In genomic region chr13:63268776-63269175, GRCm38 (mm10) we compare ENCODE assay signal across 15 mouse cellular contexts.
DNase-seq lines count a peak whose midpoint lies in the region; ATAC-seq and TF ChIP-seq lines count a peak whose summit lies in the region.
"Had no signal": no experiment of that assay in that cellular context is flagged by ENCODE, and none has a peak within 500 bp of the region (broad histone marks: within the 10 kb centered on the region; RNA-seq: fewer than 3 reads in every experiment).

No protein-coding gene starts in this region.

- H3K27ac ChIP-seq in kidney, adult 2 months (ENCODE audit: insufficient read depth, low read depth, low read length), result peak overlapping the region; percentile 71
- peak overlapping the region; percentile 48 for H3K27ac ChIP-seq in ES-Bruce4 (ENCODE audit: insufficient read depth, low read length)
- peak overlapping the region; percentile 8; the same call in 1 of the 2 replicates for H3K27ac ChIP-seq in embryonic facial prominence, embryonic 14.5 days (replicated peaks; ENCODE audit: low read depth, low read length)
- peak overlapping the region; percentile 74 for H3K27ac ChIP-seq in limb, embryonic 12.5 days
- H3K27ac ChIP-seq: forebrain, embryonic 13.5 days; liver, embryonic 13.5 days had no signal

- H3K9ac ChIP-seq in ES-Bruce4 (ENCODE audit: low read depth, poor library complexity, severe bottlenecking), result no peak overlapping the region
- H3K9ac ChIP-seq in embryonic facial prominence, embryonic 14.5 days (ENCODE audit: low read depth, low read length), result no peak overlapping the region
- no peak overlapping the region for H3K9ac ChIP-seq in limb, embryonic 12.5 days (replicated peaks)
- H3K9ac ChIP-seq: forebrain, embryonic 13.5 days; liver, embryonic 13.5 days had no signal

- H3K36me3 ChIP-seq in kidney, adult 2 months (ENCODE audit: control insufficient read depth, insufficient read depth, low read length), result no peaks in the 10 kb centered on the region; the same call in 1 of the 2 replicates
- no peaks in the 10 kb centered on the region for H3K36me3 ChIP-seq in ES-Bruce4 (ENCODE audit: control insufficient read depth, insufficient read depth, low read length, poor library complexity, severe bottlenecking)
- H3K36me3 ChIP-seq in embryonic facial prominence, embryonic 14.5 days (ENCODE audit: control insufficient read depth, insufficient read depth, low read length), result no peaks in the 10 kb centered on the region; the same call in 1 of the 2 replicates
- H3K36me3 ChIP-seq in limb, embryonic 12.5 days, result peaks cover 30% of the 10 kb centered on the region; the same call in 1 of the 2 replicates
- H3K36me3 ChIP-seq: liver, embryonic 13.5 days had no signal

- no peak overlapping the region for H3K4me2 ChIP-seq in embryonic facial prominence, embryonic 14.5 days (ENCODE audit: low read depth, low read length)
- no peak overlapping the region for H3K4me2 ChIP-seq in limb, embryonic 12.5 days
- H3K4me2 ChIP-seq: forebrain, embryonic 13.5 days; liver, embryonic 13.5 days had no signal

- TF ChIP-seq EP300 in ES-Bruce4 (IDR thresholded peaks at IDR 0.05; ENCODE audit: insufficient read depth, low read depth, low read length), result no peak

- H3K27me3 ChIP-seq in kidney, adult 2 months (replicated peaks; ENCODE audit: control insufficient read depth, insufficient read depth, low read length), result no peaks in the 10 kb centered on the region
- no peaks in the 10 kb centered on the region for H3K27me3 ChIP-seq in ES-Bruce4 (ENCODE audit: control insufficient read depth, insufficient read depth, low read length, poor library complexity, severe bottlenecking)
- H3K27me3 ChIP-seq in embryonic facial prominence, embryonic 14.5 days (replicated peaks; ENCODE audit: control insufficient read depth, insufficient read depth, low read length), result no peaks in the 10 kb centered on the region
- H3K27me3 ChIP-seq in limb, embryonic 12.5 days, result no peaks in the 10 kb centered on the region
- H3K27me3 ChIP-seq: liver, embryonic 13.5 days; megakaryocyte, embryonic 14.5 days had no signal

- DNase-seq in kidney, adult 2 months, result no peak
- no peak for DNase-seq in kidney, adult 9 months
- no peak for DNase-seq in embryonic facial prominence, embryonic 14.5 days (ENCODE audit: low spot score)
- DNase-seq in left cerebral cortex, postnatal 4 days, result no peak
- no peak for DNase-seq in thymus, postnatal 10 days (ENCODE audit: low spot score in 2 of 2)
- DNase-seq: cerebellum, adult 9-10 months; embryo, embryonic 11 days; heart, postnatal 4 days; liver, embryonic 13.5 days; thymus, postnatal 25 days had no signal

- no peak for TF ChIP-seq POLR2A in kidney, adult 2 months (IDR thresholded peaks at IDR 0.05; ENCODE audit: low read depth, low read length)
- no peak for TF ChIP-seq POLR2A in ES-Bruce4 (IDR thresholded peaks at IDR 0.05; ENCODE audit: insufficient read depth, low read length)

- ATAC-seq in embryonic facial prominence, embryonic 14.5 days (ENCODE audit: low read depth), result no peak
- ATAC-seq in limb, embryonic 12.5 days (ENCODE audit: insufficient number of reproducible peaks, insufficient read depth, low FRiP score, low TSS enrichment, low read depth), result no peak
- ATAC-seq: CD4-positive, CD25-positive, alpha-beta regulatory T cell, adult 4 months; forebrain, embryonic 13.5 days had no signal

- peaks cover 54% of the 10 kb centered on the region for H3K4me1 ChIP-seq in kidney, adult 2 months (ENCODE audit: control insufficient read depth, insufficient read depth, low read length)
- peaks cover 2% of the 10 kb centered on the region for H3K4me1 ChIP-seq in ES-Bruce4 (ENCODE audit: control insufficient read depth, insufficient read depth, low read length)
- H3K4me1 ChIP-seq in embryonic facial prominence, embryonic 14.5 days (ENCODE audit: control insufficient read depth, insufficient read depth, low read length), result peaks cover 22% of the 10 kb centered on the region; the same call in 1 of the 2 replicates
- peaks cover 86% of the 10 kb centered on the region for H3K4me1 ChIP-seq in limb, embryonic 12.5 days (replicated peaks)

- H3K4me3 ChIP-seq in kidney, adult 2 months (ENCODE audit: insufficient read depth, low read depth, low read length), result no peak overlapping the region
- H3K4me3 ChIP-seq in ES-Bruce4 (ENCODE audit: low read depth, low read length), result no peak overlapping the region
- H3K4me3 ChIP-seq in embryonic facial prominence, embryonic 14.5 days (ENCODE audit: low read depth, low read length), result no peak overlapping the region
- H3K4me3 ChIP-seq in limb, embryonic 12.5 days (replicated peaks), result no peak overlapping the region
- H3K4me3 ChIP-seq: forebrain, embryonic 13.5 days; liver, embryonic 13.5 days; megakaryocyte, embryonic 14.5 days had no signal

- no peaks in the 10 kb centered on the region for H3K9me3 ChIP-seq in ES-Bruce4 (replicated peaks; ENCODE audit: control insufficient read depth, insufficient read depth, low read length, poor library complexity, severe bottlenecking)
- H3K9me3 ChIP-seq in embryonic facial prominence, embryonic 14.5 days (ENCODE audit: control insufficient read depth, low read length), result no peaks in the 10 kb centered on the region
- H3K9me3 ChIP-seq in limb, embryonic 12.5 days, result no peaks in the 10 kb centered on the region
- H3K9me3 ChIP-seq: forebrain, embryonic 13.5 days; liver, embryonic 13.5 days; megakaryocyte, embryonic 14.5 days had no signal

- intact Hi-C loops in left cerebral cortex, postnatal 4 days (cut with DNase I), result no loop called here

- 29% methylated on average over 1 of the region's 1 CpGs for WGBS in kidney, adult 2 months
- WGBS in embryonic facial prominence, embryonic 14.5 days, result 29% methylated on average over 1 of the region's 1 CpGs
- 55% methylated on average over 1 of the region's 1 CpGs for WGBS in limb, embryonic 12.5 days

- TF ChIP-seq CTCF in kidney, adult 2 months (conservative IDR thresholded peaks at IDR 0.05; ENCODE audit: insufficient read depth, insufficient read length, low read depth, low read length), result no peak
- TF ChIP-seq CTCF in ES-Bruce4 (IDR thresholded peaks at IDR 0.05; ENCODE audit: low read depth, low read length), result no peak

Comparison
In these comparisons a context has a peak if more than half of its experiments do, and no peak if none do; other contexts are left out.
1. H3K27ac ChIP-seq: peak in every context shown above with its lines; median percentile 74 in limb, embryonic 12.5 days; 71 in kidney, adult 2 months; 48 in ES-Bruce4; 8 in embryonic facial prominence, embryonic 14.5 days.